ENCODE assay signal across 17 mouse cellular contexts in genomic region chr8:26598520-26598919, GRCm38 (mm10).
"Had no signal": no experiment of that assay in that cellular context is flagged by ENCODE, and none has a peak within 500 bp of the region (broad histone marks: within the 10 kb centered on the region; RNA-seq: fewer than 3 reads in every experiment).

No protein-coding gene starts in this region.

- H3K4me3 ChIP-seq: limb, embryonic 12.5 days; liver, embryonic 13.5 days; lung, embryonic 15.5 days; megakaryocyte, embryonic 14.5 days; midbrain, embryonic 12.5 days had no signal

- H3K4me1 ChIP-seq: liver, embryonic 13.5 days; lung, embryonic 15.5 days; megakaryocyte, embryonic 14.5 days had no signal

- H3K9me3 ChIP-seq: limb, embryonic 12.5 days; liver, embryonic 13.5 days; lung, embryonic 15.5 days; midbrain, embryonic 12.5 days had no signal

- ATAC-seq: hindbrain, postnatal 0 days; intestine, embryonic 16.5 days; liver, postnatal 0 days; midbrain, embryonic 16.5 days had no signal

- H3K27ac ChIP-seq: hindbrain, postnatal 0 days; limb, embryonic 12.5 days; liver, embryonic 13.5 days; lung, embryonic 15.5 days; macrophage; midbrain, embryonic 12.5 days had no signal

- H3K27me3 ChIP-seq: liver, embryonic 13.5 days; lung, embryonic 15.5 days; megakaryocyte, embryonic 14.5 days; midbrain, embryonic 12.5 days had no signal

- H3K9ac ChIP-seq: limb, embryonic 12.5 days; liver, embryonic 13.5 days; liver, postnatal 0 days; lung, embryonic 15.5 days; midbrain, embryonic 12.5 days had no signal

- H3K4me2 ChIP-seq: limb, embryonic 12.5 days; liver, embryonic 13.5 days; lung, embryonic 15.5 days; midbrain, embryonic 12.5 days had no signal

- DNase-seq: layer of hippocampus, postnatal 36 days; liver; liver, embryonic 13.5 days; liver, postnatal 0 days; lung, postnatal 14 days; right cerebral cortex, postnatal 4 days; spleen, adult 18-20 months; thymus, adult 18-20 months; thymus, postnatal 14 days had no signal

- H3K36me3 ChIP-seq: limb, embryonic 12.5 days; liver, embryonic 13.5 days; lung, embryonic 15.5 days; midbrain, embryonic 12.5 days had no signal
